Mouse (Mus musculus) layer of hippocampus, adult 2 months (tissue): Measurements from ENCODE around the gene Casc3. TPM values are rescaled to one million over a fixed set of nuclear protein-coding genes. Genes with fewer than 3 reads are reported as not detected.
"Not testable (repeated sequence)": the region's sequence is repeated elsewhere in the genome, so short reads cannot be mapped to it uniquely, and the experiment has no call there.

ENCODE experiments used
- DNase-seq, 2 experiments: peaks; one replicate each; pipeline ENCODE4 v3.0.0; 2022; ENCODE audit warnings: low spot score in 2 of 2
- H3K27ac ChIP-seq: fragments of 200-600 bp; 2 replicates; pipeline ENCODE4 v1.8.1; 2022
- H3K4me3 ChIP-seq: fragments of 200-600 bp; 2 replicates; pipeline ENCODE4 v1.8.1; 2022; ENCODE audit warnings: mild to moderate bottlenecking
- CTCF ChIP-seq: fragments of 200-600 bp; conservative IDR thresholded peaks from 2 replicates; pipeline ENCODE4 v1.8.1; 2022; ENCODE audit warnings: antibody characterized with exemption, mild to moderate bottlenecking, moderate library complexity
- total RNA-seq, 2 experiments: library from RNA; stranded (reverse); gene quantifications; 2 replicates each; pipeline ENCODE4 v1.2.3; 2021

The Casc3 gene
- total RNA-seq, 2 experiments from 2014 or later, result 61.0 to 62.1 TPM

- peak overlapping the region; percentile 99 for H3K27ac ChIP-seq
- no peak for TF ChIP-seq CTCF
- DNase-seq, result peak; percentile 73 to 76
- H3K4me3 ChIP-seq, result peak overlapping the region; percentile 99
These were observed 8.0 kb upstream of the Casc3 start for GRCm38 (mm10) chr11:98796515-98797216.

DNA sequence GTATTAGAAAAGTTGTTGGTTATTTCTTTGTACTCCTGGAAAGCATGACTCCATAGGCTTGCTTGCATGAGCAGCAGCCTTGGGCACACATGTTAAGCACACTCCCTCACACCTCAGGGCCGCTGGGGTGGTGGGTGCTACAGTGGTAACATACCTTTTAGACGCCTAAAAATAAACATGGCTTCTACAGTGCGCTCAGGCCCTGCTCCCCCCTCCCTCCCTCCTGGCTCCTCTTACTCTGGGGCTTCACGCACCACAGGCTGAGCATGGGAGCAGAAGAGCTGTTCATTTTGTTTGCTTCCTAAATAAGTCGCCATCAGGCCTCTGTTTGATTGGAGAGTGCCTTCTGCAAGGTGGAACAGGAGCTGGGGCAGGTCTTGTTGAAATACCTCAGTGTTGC lies 7.4 kb upstream of the Casc3 start:
- Histone ChIP-seq H3K4me3 (peak overlapping the region; percentile 99), H3K27ac (peak overlapping the region; percentile 99)
- TF ChIP-seq CTCF, result no peak
- DNase-seq, result no peak

DNA sequence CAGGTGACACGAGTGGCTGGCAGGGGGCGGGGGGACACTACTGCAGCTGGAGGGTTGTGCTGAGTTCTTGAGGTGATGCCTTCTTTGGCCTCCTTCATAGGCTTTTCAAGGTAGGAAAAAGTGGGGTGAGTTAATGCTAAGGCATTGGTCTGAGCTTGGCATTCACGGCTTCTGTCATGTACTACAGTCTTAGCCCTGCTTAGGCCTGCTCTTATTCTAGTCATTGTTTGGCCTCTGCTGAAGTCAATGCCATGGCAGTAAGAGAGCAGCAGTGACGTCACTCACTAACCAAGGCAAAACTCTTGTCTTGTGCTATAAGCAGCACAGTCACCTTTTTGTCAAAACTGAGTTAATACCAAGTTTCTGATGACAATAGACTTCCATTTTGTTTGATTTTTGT lies 6.8 kb upstream of the Casc3 start:
- no peak for TF ChIP-seq CTCF
- DNase-seq, result no peak
- peak overlapping the region; percentile 99 for H3K4me3 ChIP-seq
- H3K27ac ChIP-seq, result peak overlapping the region; percentile 99; the same call in 1 of the 2 replicates

GRCm38 (mm10) chr11:98808417-98808816 lies 3.7 kb downstream of the Casc3 start:
- Histone ChIP-seq H3K27ac (peak overlapping the region; percentile 97), H3K4me3 (no peak overlapping the region; the same call in 1 of the 2 replicates)
- no peak for TF ChIP-seq CTCF
- no peak for DNase-seq

DNA sequence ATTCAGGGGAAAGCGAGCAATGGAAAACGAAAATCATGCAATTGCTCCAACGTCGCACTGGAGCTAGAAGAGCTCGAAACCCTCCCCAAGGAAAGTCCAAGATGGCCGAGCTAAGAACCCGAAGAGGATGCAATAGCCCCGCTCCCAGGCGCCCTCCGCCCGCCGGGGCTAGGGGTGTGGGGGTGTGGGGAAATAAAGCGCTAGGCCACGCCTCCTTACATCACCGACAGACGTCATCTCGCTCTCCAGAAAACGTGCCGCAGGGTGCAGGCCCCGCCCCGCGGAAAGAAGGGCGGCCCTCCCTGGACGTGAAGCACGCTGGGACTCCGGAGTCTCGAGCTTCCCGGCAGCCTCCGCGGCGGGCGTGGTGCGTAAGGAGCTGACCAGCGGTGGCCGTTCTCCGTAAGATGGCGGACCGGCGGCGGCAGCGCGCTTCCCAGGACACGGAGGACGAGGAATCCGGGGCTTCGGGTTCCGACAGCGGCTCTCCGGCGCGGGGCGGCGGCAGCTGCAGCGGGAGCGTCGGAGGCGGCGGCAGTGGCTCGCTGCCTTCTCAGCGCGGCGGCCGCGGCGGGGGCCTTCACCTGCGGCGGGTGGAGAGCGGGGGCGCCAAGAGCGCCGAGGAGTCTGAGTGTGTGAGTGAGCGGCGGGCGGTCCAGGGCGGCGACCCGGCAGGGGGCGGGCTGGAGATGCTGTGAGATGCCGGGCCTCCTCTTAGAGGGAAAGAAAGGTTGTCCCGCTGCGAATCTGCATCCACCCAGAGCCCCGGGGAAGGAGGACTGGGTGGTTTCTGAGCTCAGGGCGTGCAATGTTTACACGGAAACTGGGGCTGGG lies 5.0 kb downstream of the Casc3 start:
- peak; percentile 99 for DNase-seq
- peak; percentile 53 for TF ChIP-seq CTCF
- peak overlapping the region; percentile 97 for H3K27ac ChIP-seq
- H3K4me3 ChIP-seq, result peak overlapping the region; percentile 90

- Histone ChIP-seq H3K27ac (peak overlapping the region; percentile 97; the same call in 1 of the 2 replicates), H3K4me3 (peak overlapping the region; percentile 90)
- no peak for TF ChIP-seq CTCF
- no peak for DNase-seq
These were observed 6.0 kb downstream of the Casc3 start for GRCm38 (mm10) chr11:98810686-98811085.

- TF ChIP-seq CTCF, result no peak
- no peak for DNase-seq
- Histone ChIP-seq H3K4me3 (no peak overlapping the region), H3K27ac (0 out of 2 replicates have a peak overlapping the region, but pooled peaks have one; percentile 18)
These were observed 12.1 kb downstream of the Casc3 start for GRCm38 (mm10) chr11:98816706-98817239.

GRCm38 (mm10) chr11:98820968-98821367 lies 16.3 kb downstream of the Casc3 start:
- TF ChIP-seq CTCF, result no peak
- H3K4me3 ChIP-seq, result no peak overlapping the region
- no peak overlapping the region for H3K27ac ChIP-seq
- no peak for DNase-seq

GRCm38 (mm10) chr11:98826071-98826470 lies 21.4 kb downstream of the Casc3 start:
- H3K27ac ChIP-seq, H3K4me3 ChIP-seq, DNase-seq: not testable (repeated sequence)

- no peak overlapping the region for H3K4me3 ChIP-seq
- no peak for DNase-seq
- no peak overlapping the region for H3K27ac ChIP-seq
- TF ChIP-seq CTCF, result no peak
These were observed 23.2 kb downstream of the Casc3 start for GRCm38 (mm10) chr11:98827877-98828276.

- H3K27ac ChIP-seq, result peak overlapping the region; percentile 87
These were observed 24.5 kb downstream of the Casc3 start for GRCm38 (mm10) chr11:98829091-98829775.

DNA sequence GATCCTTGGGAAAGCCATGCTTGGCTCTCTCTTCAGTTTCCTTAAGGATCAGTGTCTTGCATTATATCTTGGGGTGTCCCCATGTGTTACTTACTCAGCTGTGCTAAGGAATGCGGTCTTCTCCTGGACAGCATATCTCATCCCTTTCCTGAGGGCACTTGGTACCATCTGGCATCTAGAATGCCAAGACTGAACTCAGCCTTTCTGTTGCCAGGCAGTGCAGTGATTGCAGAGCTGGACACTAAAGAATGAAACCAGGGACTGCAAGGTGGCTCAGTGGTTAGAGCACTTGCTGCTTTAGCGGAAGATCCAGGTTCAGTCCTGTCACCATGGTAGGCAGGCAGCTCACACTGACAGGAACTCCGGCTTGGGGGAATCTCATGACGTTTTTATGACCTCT lies 25.2 kb downstream of the Casc3 start:
- DNase-seq, result no peak
- Histone ChIP-seq H3K4me3 (no peak overlapping the region), H3K27ac (peak overlapping the region; percentile 87)
- TF ChIP-seq CTCF, result no peak

More at GRCm38 (mm10) chr11:98829091-98829775, 24.5 kb downstream of the Casc3 start:
- no peak for DNase-seq
- peak; percentile 92 for TF ChIP-seq CTCF
- no peak overlapping the region for H3K4me3 ChIP-seq

DNA sequence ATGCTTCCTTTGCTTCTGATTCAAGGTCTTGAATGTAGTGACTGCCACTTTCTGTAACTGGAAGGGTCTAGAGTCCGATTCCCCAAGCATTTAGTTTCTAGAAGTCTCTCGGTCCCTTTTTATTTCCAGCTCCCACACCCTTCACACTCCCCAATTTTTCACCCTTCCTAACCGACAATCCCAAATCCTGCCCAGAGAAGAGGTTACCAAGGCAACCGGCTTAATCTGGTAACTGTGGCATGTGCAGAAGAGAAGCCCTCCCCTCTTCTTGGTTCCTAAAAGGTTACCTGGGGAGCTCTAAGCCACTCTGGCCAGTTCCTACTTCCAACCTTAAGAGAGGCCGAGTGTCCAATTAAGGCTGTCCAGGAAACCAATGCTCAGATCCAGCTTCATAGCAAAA lies 30.6 kb downstream of the Casc3 start:
- TF ChIP-seq CTCF, result no peak
- DNase-seq, result peak in 1 of 2 experiments; percentile 63
- H3K4me3 ChIP-seq, result no peak overlapping the region; the same call in 1 of the 2 replicates
- H3K27ac ChIP-seq, result peak overlapping the region; percentile 98
